Mouse (Mus musculus) limb, embryonic 12.5 days (tissue): ENCODE results near the gene Acsm1. TPM values are rescaled to one million over a fixed set of nuclear protein-coding genes. Genes with fewer than 3 reads are reported as not detected.

ENCODE experiments used
- ATAC-seq: fragments of 200-750 bp; cut with Nextera tagmentation; 2 replicates; pipeline ENCODE4 v1.8.0; 2017; ENCODE audit warnings: low read depth, moderate TSS enrichment; ENCODE audit not compliant: insufficient number of reproducible peaks, insufficient read depth, low FRiP score, low TSS enrichment
- H3K27ac ChIP-seq: fragments of 300-500 bp; sonication (generic); 2 replicates; pipeline ENCODE4 v1.5.1; 2016; ENCODE audit warnings: mild to moderate bottlenecking, moderate library complexity
- H3K27me3 ChIP-seq: fragments of 300-500 bp; sonication (generic); 2 replicates; pipeline ENCODE4 v1.6.1; 2016; ENCODE audit warnings: mild to moderate bottlenecking, moderate library complexity
- H3K36me3 ChIP-seq: fragments of 300-500 bp; sonication (generic); 2 replicates; pipeline ENCODE4 v1.6.1; 2016; ENCODE audit warnings: mild to moderate bottlenecking, moderate library complexity
- H3K4me1 ChIP-seq: fragments of 300-500 bp; sonication (generic); replicated peaks from 2 replicates; pipeline ENCODE4 v1.6.1; 2016
- H3K4me2 ChIP-seq: fragments of 300-500 bp; sonication (generic); 2 replicates; pipeline ENCODE4 v1.6.1; 2016; ENCODE audit warnings: mild to moderate bottlenecking, moderate library complexity
- H3K4me3 ChIP-seq: fragments of 300-500 bp; sonication (generic); replicated peaks from 2 replicates; pipeline ENCODE4 v1.5.1; 2016; ENCODE audit warnings: mild to moderate bottlenecking
- H3K9ac ChIP-seq: fragments of 300-500 bp; sonication (generic); replicated peaks from 2 replicates; pipeline ENCODE4 v1.6.1; 2016; ENCODE audit warnings: mild to moderate bottlenecking, moderate library complexity
- H3K9me3 ChIP-seq: fragments of 300-500 bp; sonication (generic); 2 replicates; pipeline ENCODE4 v1.6.1; 2016; ENCODE audit warnings: mild to moderate bottlenecking, moderate library complexity
- WGBS: fragments of 180-500 bp; shearing (Covaris S2); methylation state at CpG from one replicate; pipeline ENCODE4 v1.1.7; 2016; 5-methylcytosine and 5-hydroxymethylcytosine counted together
- polyA plus RNA-seq: library from polyadenylated mRNA; unstranded; fragments of >200 nt; fragmentation: Nextera tagmentation; extraction: Ambion mirVana; gene quantifications from 2 replicates; pipeline ENCODE4 v1.2.1, GENCODE M21; 2016

The Acsm1 gene
- polyA plus RNA-seq, 1 experiment from 2014 or later: not detected

GRCm38 (mm10) chr7:119673465-119673864 is 66.6 kb downstream of the Acsm1 start:
- WGBS: 21% methylated on average over 6 of the region's 6 CpGs
- no peak overlapping the region for H3K4me2 ChIP-seq

GRCm38 (mm10) chr7:119680107-119680506 is 73.3 kb downstream of the Acsm1 start:
- WGBS: 65% methylated on average over 8 of the region's 8 CpGs
- no peak for ATAC-seq
- H3K27ac ChIP-seq: no peak overlapping the region
- H3K4me1 ChIP-seq: no peaks in the 10 kb centered on the region
- H3K9me3 ChIP-seq: no peaks in the 10 kb centered on the region
- no peak overlapping the region for H3K9ac ChIP-seq
- H3K4me2 ChIP-seq: no peak overlapping the region
- no peak overlapping the region for H3K4me3 ChIP-seq
- H3K27me3 ChIP-seq: no peaks in the 10 kb centered on the region
- H3K36me3 ChIP-seq: no peaks in the 10 kb centered on the region

More at GRCm38 (mm10) chr7:119673465-119673864, 66.6 kb downstream of the Acsm1 start:
- no peaks in the 10 kb centered on the region for H3K36me3 ChIP-seq
- H3K27ac ChIP-seq: no peak overlapping the region
- H3K4me3 ChIP-seq: no peak overlapping the region
- no peaks in the 10 kb centered on the region for H3K9me3 ChIP-seq
- no peaks in the 10 kb centered on the region; the same call in 1 of the 2 replicates for H3K27me3 ChIP-seq
- H3K4me1 ChIP-seq: peaks cover 5% of the 10 kb centered on the region; the same call in 1 of the 2 replicates
- ATAC-seq: no peak
- no peak overlapping the region for H3K9ac ChIP-seq

GRCm38 (mm10) chr7:119682699-119683098 is 75.9 kb downstream of the Acsm1 start:
- Histone ChIP-seq H3K36me3 (no peaks in the 10 kb centered on the region), H3K27me3 (no peaks in the 10 kb centered on the region), H3K9me3 (no peaks in the 10 kb centered on the region), H3K4me2 (no peak overlapping the region), H3K4me1 (no peaks in the 10 kb centered on the region), H3K9ac (no peak overlapping the region), H3K4me3 (no peak overlapping the region), H3K27ac (no peak overlapping the region)
- no peak for ATAC-seq
- 76% methylated on average over 4 of the region's 4 CpGs for WGBS

- Histone ChIP-seq H3K27ac (no peak within 1 kb of the TSS), H3K4me1 (no peaks in the 10 kb centered on the region), H3K36me3 (no peaks in the 10 kb centered on the region), H3K27me3 (no peaks in the 10 kb centered on the region), H3K9me3 (no peaks in the 10 kb centered on the region), H3K4me3 (no peak within 1 kb of the TSS), H3K9ac (no peak within 1 kb of the TSS), H3K4me2 (no peak within 1 kb of the TSS)
- ATAC-seq: no peak
- 81% methylated on average over 5 of the region's 5 CpGs for WGBS
These were observed 82.9 kb downstream of the Acsm1 start, which contains the start of gene Acsm4 for GRCm38 (mm10) chr7:119689726-119690125. Gene Acsm4 (plus strand): TSS chr7:119690026.

- Histone ChIP-seq H3K9ac (no peak overlapping the region), H3K4me2 (no peak overlapping the region), H3K9me3 (no peaks in the 10 kb centered on the region), H3K27me3 (no peaks in the 10 kb centered on the region), H3K4me1 (no peaks in the 10 kb centered on the region), H3K27ac (no peak overlapping the region), H3K36me3 (no peaks in the 10 kb centered on the region), H3K4me3 (no peak overlapping the region)
- no peak for ATAC-seq
- WGBS: 73% methylated on average over 4 of the region's 4 CpGs
These were observed 85.5 kb downstream of the Acsm1 start for GRCm38 (mm10) chr7:119692302-119692701.

GRCm38 (mm10) chr7:119694926-119695325 is 88.1 kb downstream of the Acsm1 start:
- no peak for ATAC-seq
- no peaks in the 10 kb centered on the region for H3K9me3 ChIP-seq
- 77% methylated on average over 1 of the region's 1 CpGs for WGBS
- no peak overlapping the region for H3K4me2 ChIP-seq
- H3K27me3 ChIP-seq: no peaks in the 10 kb centered on the region
- H3K36me3 ChIP-seq: no peaks in the 10 kb centered on the region
- no peak overlapping the region for H3K27ac ChIP-seq
- H3K4me1 ChIP-seq: no peaks in the 10 kb centered on the region
- H3K4me3 ChIP-seq: no peak overlapping the region
- no peak overlapping the region for H3K9ac ChIP-seq

Other genes with a start within 250 kb of the Acsm1 start
- gene Gp2, start 147.7 kb upstream of the Acsm1 start, polyA plus RNA-seq: not detected in 2 replicates
- not detected in 2 replicates for gene Umod, start 127.7 kb upstream of the Acsm1 start, polyA plus RNA-seq
- not detected in 2 replicates for gene Acsm5, start 87.6 kb upstream of the Acsm1 start, polyA plus RNA-seq
- not detected in 2 replicates for gene Pdilt, start 83.5 kb upstream of the Acsm1 start, polyA plus RNA-seq
- not detected in 2 replicates for gene Acsm2, start 52.7 kb upstream of the Acsm1 start, polyA plus RNA-seq
- not detected in 2 replicates for gene Acsm4, start 83.0 kb downstream of the Acsm1 start, polyA plus RNA-seq
- gene Thumpd1, start 113.8 kb downstream of the Acsm1 start, polyA plus RNA-seq: 89.0 and 90.0 TPM in 2 replicates
- gene Acsm3, start 153.9 kb downstream of the Acsm1 start, polyA plus RNA-seq: 0.13 and 0.36 TPM in 2 replicates
- gene Rexo5, start 187.0 kb downstream of the Acsm1 start, polyA plus RNA-seq: 28.3 and 29.9 TPM in 2 replicates
- gene Eri2, start 187.0 kb downstream of the Acsm1 start, polyA plus RNA-seq: 29.7 and 30.6 TPM in 2 replicates